Mouse (Mus musculus) skeletal muscle tissue, adult 2 months (tissue): ENCODE results near the gene Scarb1.

Experiments used
- DNase-seq: peaks from one replicate; pipeline ENCODE4 v3.0.0-alpha.2; 2012; ENCODE audit warnings: low read depth, low spot score

Scarb1 gene

GRCm38 (mm10) chr5:125240124-125240781 lies 100.6 kb downstream of the Scarb1 start:
- no peak for DNase-seq

- DNase-seq: peak; percentile 48
These were observed 105.0 kb downstream of the Scarb1 start for GRCm38 (mm10) chr5:125235874-125236273.

DNA sequence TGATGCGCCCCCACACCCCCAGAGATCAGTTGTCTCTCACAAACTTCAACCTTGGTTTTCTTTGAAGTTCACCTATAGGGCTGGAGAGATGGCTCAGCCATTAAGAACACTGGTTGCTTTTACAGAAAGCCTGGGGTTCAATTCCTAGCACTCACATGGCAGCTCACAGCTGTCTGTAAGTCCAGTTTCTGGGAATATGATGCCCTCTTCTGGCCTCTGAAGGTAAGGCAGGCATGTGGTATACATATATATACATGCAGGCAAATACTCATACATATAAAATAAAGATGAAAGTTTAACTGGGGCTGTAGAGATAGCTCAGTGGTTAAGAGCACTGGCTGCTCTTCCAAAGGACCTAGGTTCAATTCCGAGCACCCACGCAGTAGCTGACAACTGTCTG lies 105.5 kb downstream of the Scarb1 start:
- no peak for DNase-seq

DNA sequence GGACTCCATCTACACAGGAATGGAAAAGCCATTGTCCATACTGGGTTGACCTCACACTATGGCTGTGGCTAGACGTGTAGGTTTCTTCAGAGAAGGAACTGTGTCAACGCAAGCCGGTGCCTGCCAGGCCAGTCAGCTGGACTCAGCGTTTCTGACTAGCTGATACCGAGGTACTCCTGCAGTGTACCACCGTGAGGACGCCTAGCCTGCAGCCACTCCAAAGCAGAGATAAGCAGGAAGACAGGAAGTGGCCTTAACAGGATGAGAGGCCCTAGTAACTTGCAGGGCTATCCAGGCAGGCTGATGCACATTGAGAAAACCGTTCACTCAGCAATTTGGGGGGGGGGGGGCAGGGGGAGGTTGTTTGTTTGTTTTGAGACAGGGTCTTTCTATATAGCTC lies 106.5 kb downstream of the Scarb1 start:
- DNase-seq: no peak

- DNase-seq: no peak
These were observed 107.4 kb downstream of the Scarb1 start for GRCm38 (mm10) chr5:125233478-125233877.

DNA sequence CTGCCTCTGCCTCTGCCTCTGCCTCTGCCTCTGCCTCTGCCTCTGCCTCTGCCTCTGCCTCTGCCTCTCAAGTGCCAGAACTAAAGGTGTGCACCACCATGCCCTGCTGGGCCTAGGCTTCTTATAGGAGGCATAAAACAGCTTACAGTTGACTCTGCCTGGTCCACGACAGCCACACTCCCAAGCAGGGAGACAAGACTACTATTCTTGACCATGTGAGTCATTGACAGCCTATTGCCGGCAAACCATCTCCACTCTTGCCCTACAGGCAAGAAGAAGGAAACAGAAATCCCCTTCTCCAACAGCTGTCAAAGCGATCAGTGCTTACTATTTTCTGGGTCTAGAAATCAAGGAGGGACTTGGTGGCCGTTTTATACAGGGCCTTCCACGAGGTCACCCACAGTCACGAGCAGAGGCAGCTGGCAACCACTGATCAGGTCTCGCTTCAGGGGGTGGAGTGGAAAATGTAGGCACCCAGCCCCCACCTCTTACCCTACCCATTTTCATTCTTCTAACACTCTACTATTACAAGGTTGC lies 108.4 kb downstream of the Scarb1 start:
- no peak for DNase-seq

DNA sequence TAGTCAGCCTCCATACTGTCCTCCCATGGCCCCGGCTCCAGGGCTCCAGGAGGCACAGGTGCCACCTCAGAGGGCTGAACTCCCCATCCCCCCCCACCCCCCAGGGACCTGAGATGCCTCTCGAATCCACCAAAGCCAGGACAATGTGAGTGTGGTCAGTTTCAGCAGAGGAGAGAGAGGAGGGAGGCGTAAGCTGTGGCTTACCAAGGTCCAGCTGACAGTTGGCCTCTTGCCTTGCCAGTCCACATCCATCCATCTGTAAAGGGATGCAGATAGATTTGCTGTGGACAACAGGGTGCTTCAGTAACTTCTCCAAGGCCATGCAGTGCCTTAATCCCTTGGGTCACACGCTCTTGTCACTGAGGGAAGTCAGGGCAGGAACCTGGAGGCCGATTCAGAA lies 110.4 kb downstream of the Scarb1 start:
- DNase-seq: no peak

DNA sequence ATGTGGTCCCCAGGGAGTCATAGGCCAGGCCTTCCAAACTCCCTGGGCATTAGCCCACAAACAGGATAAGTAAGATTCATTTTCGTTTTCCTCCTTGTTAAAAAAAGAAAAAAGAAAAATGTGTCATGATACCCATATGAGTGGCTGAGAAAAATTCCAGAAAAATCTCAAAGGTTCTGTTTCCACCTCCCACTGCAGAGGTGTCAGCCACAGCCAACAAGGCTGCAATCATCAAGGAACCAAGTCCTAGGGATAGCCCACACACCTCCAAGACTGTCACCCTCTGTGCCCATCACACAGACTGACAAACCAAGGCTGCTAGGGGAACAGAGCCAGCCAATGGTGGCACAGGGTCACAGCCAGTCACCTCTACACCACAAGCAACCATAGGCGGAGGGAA lies 111.8 kb downstream of the Scarb1 start:
- DNase-seq: no peak

DNA sequence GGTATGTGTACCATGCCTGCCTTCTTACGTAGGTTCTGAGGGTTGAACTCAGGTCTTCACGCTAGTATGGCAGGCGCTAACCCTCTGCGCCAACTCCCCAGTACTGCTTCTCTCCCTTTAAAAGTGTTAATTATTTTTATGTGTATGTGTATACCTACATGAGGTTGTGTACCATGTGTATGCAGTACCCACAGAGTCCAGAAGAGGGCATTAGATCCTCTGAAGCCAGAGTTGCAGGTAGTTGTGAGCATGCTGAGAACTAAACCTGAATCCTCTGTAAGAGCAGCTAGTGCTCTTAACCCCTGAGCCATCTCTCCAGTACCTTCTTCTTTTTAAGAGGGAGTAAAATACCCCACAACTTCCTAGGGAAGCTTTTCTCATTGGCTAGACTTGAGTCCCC lies 113.2 kb downstream of the Scarb1 start:
- DNase-seq: no peak
